Mouse (Mus musculus): ENCODE results near the gene Scd4. TPM values are rescaled to one million over a fixed set of nuclear protein-coding genes. Genes with fewer than 3 reads are reported as not detected.
"Not testable (repeated sequence)": the region's sequence is repeated elsewhere in the genome, so short reads cannot be mapped to it uniquely, and the experiment has no call there.

Scd4 gene
- polyA plus RNA-seq, 1 experiment from 2014 or later, result not detected

DNA sequence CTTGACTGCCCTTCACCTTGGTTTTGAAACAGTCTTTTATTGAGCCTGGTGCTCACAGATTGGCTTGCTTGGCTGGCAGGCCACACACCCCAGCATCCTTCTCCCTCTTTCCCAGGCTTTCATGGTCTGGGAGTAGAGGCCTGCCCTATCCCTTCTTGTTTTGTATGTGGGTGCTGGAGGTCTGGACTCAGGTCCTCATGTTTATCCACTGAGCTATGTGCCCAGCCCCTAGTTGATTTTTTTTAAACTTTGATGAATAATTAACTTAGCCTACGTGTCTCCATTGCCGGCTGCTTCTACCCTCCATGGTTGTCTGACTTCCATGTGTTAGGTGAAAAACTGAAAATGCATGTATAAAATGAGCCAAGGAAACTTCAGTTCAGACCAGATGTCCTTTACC, 3.3 kb upstream of the Scd4 start:
- no peaks in the 10 kb centered on the region for H3K9me3 ChIP-seq (replicated peaks; ENCODE audit: control insufficient read depth, low read length)
- no peak overlapping the region for H3K27ac ChIP-seq (replicated peaks; ENCODE audit: low read depth, low read length)
- no peak overlapping the region for H3K4me2 ChIP-seq (ENCODE audit: low read depth, low read length)
- H3K27me3 ChIP-seq (ENCODE audit: control insufficient read depth, insufficient read depth, low read length), result no peaks in the 10 kb centered on the region
- H3K36me3 ChIP-seq (replicated peaks; ENCODE audit: control insufficient read depth, insufficient read depth, low read depth, low read length), result no peaks in the 10 kb centered on the region
- ATAC-seq (replicated peaks; ENCODE audit: insufficient number of reproducible peaks, low FRiP score, low TSS enrichment, low read depth), result no peak
- no peak overlapping the region for H3K9ac ChIP-seq (replicated peaks; ENCODE audit: low read length)
- no peak for DNase-seq (ENCODE audit: low spot score)
- H3K4me3 ChIP-seq (ENCODE audit: low read depth, low read length), result no peak overlapping the region
- 93% methylated on average over 2 of the region's 2 CpGs for WGBS
- no peaks in the 10 kb centered on the region for H3K4me1 ChIP-seq (ENCODE audit: control insufficient read depth, insufficient read depth, low read length)

DNA sequence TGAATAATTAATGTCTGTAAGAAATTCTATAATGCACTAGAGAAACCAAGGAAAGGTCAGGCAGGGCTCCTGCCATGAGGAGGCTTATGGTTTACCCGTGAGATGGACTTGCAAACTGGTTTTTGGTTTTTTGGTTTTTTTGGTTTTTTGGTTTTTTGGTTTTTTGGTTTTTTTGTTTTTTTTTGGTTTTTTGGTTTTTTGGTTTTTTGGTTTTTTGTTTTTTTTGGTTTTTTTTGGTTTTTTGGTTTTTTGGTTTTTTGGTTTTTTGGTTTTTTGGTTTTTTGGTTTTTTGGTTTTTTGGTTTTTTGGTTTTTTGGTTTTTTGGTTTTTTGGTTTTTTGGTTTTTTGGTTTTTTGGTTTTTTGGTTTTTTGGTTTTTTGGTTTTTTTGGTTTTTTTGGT, 1.8 kb upstream of the Scd4 start:
- WGBS, result 94% methylated on average over 1 of the region's 1 CpGs
- not testable (repeated sequence) for H3K9ac ChIP-seq (replicated peaks; ENCODE audit: low read length); H3K27ac ChIP-seq (replicated peaks; ENCODE audit: low read depth, low read length); H3K27me3 ChIP-seq (ENCODE audit: control insufficient read depth, insufficient read depth, low read length); H3K9me3 ChIP-seq (replicated peaks; ENCODE audit: control insufficient read depth, low read length); H3K36me3 ChIP-seq (replicated peaks; ENCODE audit: control insufficient read depth, insufficient read depth, low read depth, low read length); DNase-seq (ENCODE audit: low spot score); ATAC-seq (replicated peaks; ENCODE audit: insufficient number of reproducible peaks, low FRiP score, low TSS enrichment, low read depth); H3K4me2 ChIP-seq (ENCODE audit: low read depth, low read length); H3K4me1 ChIP-seq (ENCODE audit: control insufficient read depth, insufficient read depth, low read length); H3K4me3 ChIP-seq (ENCODE audit: low read depth, low read length)

DNA sequence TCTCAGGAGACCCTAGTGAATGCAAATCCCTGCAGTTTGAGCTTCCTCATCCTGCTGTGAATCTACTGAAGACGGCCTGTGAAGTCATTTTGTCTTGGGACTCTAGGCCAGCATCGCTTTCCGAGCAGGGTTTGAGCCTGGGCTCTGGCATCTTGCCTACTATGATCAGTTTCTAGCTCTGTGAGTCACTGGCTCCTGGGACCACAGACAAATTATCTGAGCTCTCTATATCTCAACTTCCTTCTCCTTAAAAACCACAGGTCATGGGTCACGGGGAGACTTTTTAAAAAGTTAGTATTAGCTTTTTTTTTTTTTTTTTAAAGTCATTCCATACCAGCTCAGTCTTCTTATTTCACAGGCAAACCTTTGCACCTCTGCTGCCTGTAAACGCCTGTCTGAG, 981 bp upstream of the Scd4 start:
- Histone ChIP-seq H3K36me3 (replicated peaks; ENCODE audit: control insufficient read depth, insufficient read depth, low read depth, low read length) (no peaks in the 10 kb centered on the region), H3K9me3 (replicated peaks; ENCODE audit: control insufficient read depth, low read length) (no peaks in the 10 kb centered on the region), H3K4me2 (ENCODE audit: low read depth, low read length) (no peak overlapping the region), H3K9ac (replicated peaks; ENCODE audit: low read length) (no peak overlapping the region), H3K27ac (replicated peaks; ENCODE audit: low read depth, low read length) (no peak overlapping the region), H3K27me3 (ENCODE audit: control insufficient read depth, insufficient read depth, low read length) (no peaks in the 10 kb centered on the region), H3K4me3 (ENCODE audit: low read depth, low read length) (no peak overlapping the region), H3K4me1 (ENCODE audit: control insufficient read depth, insufficient read depth, low read length) (no peaks in the 10 kb centered on the region)
- ATAC-seq (replicated peaks; ENCODE audit: insufficient number of reproducible peaks, low FRiP score, low TSS enrichment, low read depth), result no peak
- 82% methylated on average over 5 of the region's 5 CpGs for WGBS
- DNase-seq (ENCODE audit: low spot score), result no peak

DNA sequence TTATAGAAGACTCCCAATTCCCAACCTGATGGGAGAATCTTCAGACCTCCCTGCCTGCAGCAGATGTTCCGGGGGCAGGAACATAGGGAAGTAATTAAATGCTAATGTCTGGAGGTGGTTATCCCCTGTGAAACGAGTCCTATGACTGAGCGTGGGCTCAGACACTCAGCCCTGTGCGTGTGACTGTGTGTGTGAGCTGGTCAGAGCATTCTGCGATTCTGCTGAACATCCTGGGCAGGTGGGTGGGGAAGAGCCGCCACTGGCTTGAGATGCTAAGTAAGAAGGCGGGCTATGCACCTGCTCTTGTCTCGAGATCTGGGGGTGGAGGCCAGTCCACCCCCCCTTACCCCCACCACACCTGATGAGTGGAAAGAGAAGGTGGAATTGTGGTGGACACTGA, 566 bp upstream of the Scd4 start:
- no peaks in the 10 kb centered on the region for H3K36me3 ChIP-seq (replicated peaks; ENCODE audit: control insufficient read depth, insufficient read depth, low read depth, low read length)
- ATAC-seq (replicated peaks; ENCODE audit: insufficient number of reproducible peaks, low FRiP score, low TSS enrichment, low read depth) (no peak), DNase-seq (ENCODE audit: low spot score) (no peak)
- no peaks in the 10 kb centered on the region for H3K4me1 ChIP-seq (ENCODE audit: control insufficient read depth, insufficient read depth, low read length)
- no peaks in the 10 kb centered on the region for H3K9me3 ChIP-seq (replicated peaks; ENCODE audit: control insufficient read depth, low read length)
- H3K27me3 ChIP-seq (ENCODE audit: control insufficient read depth, insufficient read depth, low read length), result no peaks in the 10 kb centered on the region
- H3K9ac ChIP-seq (replicated peaks; ENCODE audit: low read length), result no peak overlapping the region
- no peak overlapping the region for H3K27ac ChIP-seq (replicated peaks; ENCODE audit: low read depth, low read length)
- WGBS, result 54% methylated on average over 8 of the region's 8 CpGs
- H3K4me2 ChIP-seq (ENCODE audit: low read depth, low read length), result no peak overlapping the region
- no peak overlapping the region for H3K4me3 ChIP-seq (ENCODE audit: low read depth, low read length)

DNA sequence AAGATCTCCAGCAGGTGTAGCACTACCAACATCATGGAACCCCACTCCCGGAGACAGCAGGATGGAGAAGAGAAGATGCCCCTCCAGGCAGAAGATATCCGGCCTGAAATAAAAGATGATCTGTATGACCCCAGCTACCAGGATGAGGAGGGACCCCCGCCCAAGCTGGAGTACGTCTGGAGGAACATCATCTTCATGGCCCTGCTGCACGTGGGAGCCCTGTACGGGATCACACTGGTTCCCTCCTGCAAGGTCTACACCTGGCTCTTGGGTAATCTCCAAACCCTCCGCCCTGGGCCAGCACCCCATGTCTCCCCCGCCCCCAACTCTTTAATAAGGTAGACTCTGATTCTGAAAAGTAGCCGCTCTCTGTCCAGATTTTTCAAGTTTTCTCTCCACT, 1.1 kb downstream of the Scd4 start:
- H3K9me3 ChIP-seq (replicated peaks; ENCODE audit: control insufficient read depth, low read length), result no peaks in the 10 kb centered on the region
- no peak overlapping the region for H3K27ac ChIP-seq (replicated peaks; ENCODE audit: low read depth, low read length)
- 87% methylated on average over 9 of the region's 9 CpGs for WGBS
- H3K4me2 ChIP-seq (ENCODE audit: low read depth, low read length), result no peak overlapping the region
- ATAC-seq (replicated peaks; ENCODE audit: insufficient number of reproducible peaks, low FRiP score, low TSS enrichment, low read depth) (no peak), DNase-seq (ENCODE audit: low spot score) (no peak)
- no peak overlapping the region for H3K9ac ChIP-seq (replicated peaks; ENCODE audit: low read length)
- no peaks in the 10 kb centered on the region for H3K27me3 ChIP-seq (ENCODE audit: control insufficient read depth, insufficient read depth, low read length)
- H3K4me3 ChIP-seq (ENCODE audit: low read depth, low read length), result no peak overlapping the region
- H3K36me3 ChIP-seq (replicated peaks; ENCODE audit: control insufficient read depth, insufficient read depth, low read depth, low read length), result no peaks in the 10 kb centered on the region
- no peaks in the 10 kb centered on the region for H3K4me1 ChIP-seq (ENCODE audit: control insufficient read depth, insufficient read depth, low read length)

DNA sequence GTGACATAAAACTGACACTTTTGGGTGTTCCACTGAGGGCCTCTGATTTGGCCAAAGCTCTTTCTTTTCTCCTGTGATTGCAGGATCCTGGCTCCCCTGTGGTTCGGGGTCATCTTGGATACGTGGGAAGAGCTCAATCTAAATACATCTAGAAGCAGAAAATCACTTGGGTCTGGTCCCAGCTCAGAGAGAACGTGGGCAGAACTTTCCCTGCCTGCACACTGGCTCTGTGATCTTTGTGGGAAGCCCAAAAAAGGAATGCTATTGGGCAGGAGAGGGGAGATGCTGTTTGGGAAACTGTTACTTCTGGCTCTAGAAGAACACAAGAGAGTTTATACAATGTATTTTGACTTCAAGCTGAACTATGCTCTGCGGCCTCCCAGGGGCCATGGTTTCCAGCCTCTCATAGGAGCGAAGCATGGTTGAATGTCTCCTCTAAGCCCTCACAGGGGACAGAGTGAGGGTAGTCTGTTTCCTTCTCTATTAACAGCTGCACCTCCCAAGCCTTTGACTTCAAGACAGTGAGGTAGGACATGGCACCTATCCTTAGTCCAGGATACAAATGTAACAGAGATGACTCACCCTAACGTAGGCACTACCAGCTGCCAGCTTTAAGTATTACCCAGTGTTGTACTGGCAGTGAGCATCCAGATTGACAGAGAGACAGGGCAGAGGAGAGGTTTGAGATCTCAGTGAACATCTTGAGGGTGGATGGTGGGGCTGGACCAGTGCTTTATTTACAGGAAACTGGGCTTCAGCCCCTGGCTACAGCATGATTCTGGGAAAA, 3.2 kb downstream of the Scd4 start:
- H3K9me3 ChIP-seq (replicated peaks; ENCODE audit: control insufficient read depth, low read length), result no peaks in the 10 kb centered on the region
- DNase-seq (ENCODE audit: low spot score) (no peak), ATAC-seq (replicated peaks; ENCODE audit: insufficient number of reproducible peaks, low FRiP score, low TSS enrichment, low read depth) (no peak)
- no peaks in the 10 kb centered on the region for H3K36me3 ChIP-seq (replicated peaks; ENCODE audit: control insufficient read depth, insufficient read depth, low read depth, low read length)
- H3K4me2 ChIP-seq (ENCODE audit: low read depth, low read length), result no peak overlapping the region
- WGBS, result 76% methylated on average over 6 of the region's 6 CpGs
- no peak overlapping the region for H3K4me3 ChIP-seq (ENCODE audit: low read depth, low read length)
- no peaks in the 10 kb centered on the region for H3K27me3 ChIP-seq (ENCODE audit: control insufficient read depth, insufficient read depth, low read length)
- no peak overlapping the region for H3K27ac ChIP-seq (replicated peaks; ENCODE audit: low read depth, low read length)
- no peak overlapping the region for H3K9ac ChIP-seq (replicated peaks; ENCODE audit: low read length)
- H3K4me1 ChIP-seq (ENCODE audit: control insufficient read depth, insufficient read depth, low read length), result no peaks in the 10 kb centered on the region

DNA sequence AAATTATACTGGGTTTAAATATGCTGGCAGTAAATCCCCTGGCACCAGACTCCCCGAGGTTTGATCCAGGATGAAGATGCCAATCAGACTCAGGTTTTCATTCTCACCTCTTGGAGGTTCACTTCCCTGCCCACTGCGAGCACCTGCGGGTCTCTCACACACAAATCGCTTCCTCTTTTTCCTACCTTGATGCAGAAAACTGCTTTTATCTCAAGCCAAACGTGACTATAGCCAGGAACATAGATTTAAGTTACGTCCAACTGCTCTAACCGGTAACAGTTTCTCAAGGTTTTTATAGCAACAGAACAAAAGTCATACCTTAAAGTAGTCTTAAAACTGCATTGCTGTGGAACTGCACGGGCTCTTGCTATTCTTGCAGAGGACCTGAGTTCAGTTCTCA, 16.8 kb downstream of the Scd4 start:
- 86% methylated on average over 8 of the region's 8 CpGs for WGBS
- H3K4me3 ChIP-seq (ENCODE audit: low read depth, low read length), result no peak overlapping the region
- DNase-seq (ENCODE audit: low spot score) (no peak), ATAC-seq (replicated peaks; ENCODE audit: insufficient number of reproducible peaks, low FRiP score, low TSS enrichment, low read depth) (no peak)
- H3K4me1 ChIP-seq (ENCODE audit: control insufficient read depth, insufficient read depth, low read length), result no peaks in the 10 kb centered on the region
- H3K36me3 ChIP-seq (replicated peaks; ENCODE audit: control insufficient read depth, insufficient read depth, low read depth, low read length), result no peaks in the 10 kb centered on the region
- H3K9me3 ChIP-seq (replicated peaks; ENCODE audit: control insufficient read depth, low read length), result no peaks in the 10 kb centered on the region
- H3K27ac ChIP-seq (replicated peaks; ENCODE audit: low read depth, low read length), result no peak overlapping the region
- H3K4me2 ChIP-seq (ENCODE audit: low read depth, low read length), result no peak overlapping the region
- no peak overlapping the region for H3K9ac ChIP-seq (replicated peaks; ENCODE audit: low read length)
- no peaks in the 10 kb centered on the region for H3K27me3 ChIP-seq (ENCODE audit: control insufficient read depth, insufficient read depth, low read length)

DNA sequence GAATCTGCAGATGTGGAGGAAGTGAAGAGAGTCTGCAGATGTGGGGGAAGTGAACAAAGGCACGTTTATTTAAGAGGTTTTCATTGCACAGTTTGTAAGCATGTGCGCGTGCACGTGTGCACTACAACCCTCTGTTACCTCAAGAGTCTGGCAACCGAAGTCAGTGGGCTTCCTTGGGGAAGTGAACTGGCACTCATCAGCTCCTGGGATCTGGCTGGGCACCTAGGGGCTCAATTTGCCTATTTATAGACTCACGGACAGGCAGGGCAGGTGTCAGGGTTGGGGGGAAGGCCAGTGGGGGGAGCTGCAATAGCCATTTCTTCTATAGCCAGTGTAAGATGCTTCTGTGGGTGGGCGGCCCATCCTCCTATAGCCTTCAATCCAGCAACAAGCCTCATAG, 18.9 kb downstream of the Scd4 start:
- WGBS, result 75% methylated on average over 7 of the region's 7 CpGs
- Histone ChIP-seq H3K4me3 (ENCODE audit: low read depth, low read length) (no peak overlapping the region), H3K9ac (replicated peaks; ENCODE audit: low read length) (no peak overlapping the region), H3K4me1 (ENCODE audit: control insufficient read depth, insufficient read depth, low read length) (no peaks in the 10 kb centered on the region), H3K27ac (replicated peaks; ENCODE audit: low read depth, low read length) (no peak overlapping the region), H3K36me3 (replicated peaks; ENCODE audit: control insufficient read depth, insufficient read depth, low read depth, low read length) (no peaks in the 10 kb centered on the region), H3K27me3 (ENCODE audit: control insufficient read depth, insufficient read depth, low read length) (no peaks in the 10 kb centered on the region), H3K9me3 (replicated peaks; ENCODE audit: control insufficient read depth, low read length) (no peaks in the 10 kb centered on the region), H3K4me2 (ENCODE audit: low read depth, low read length) (no peak overlapping the region)
- DNase-seq (ENCODE audit: low spot score) (no peak), ATAC-seq (replicated peaks; ENCODE audit: insufficient number of reproducible peaks, low FRiP score, low TSS enrichment, low read depth) (no peak)
